Mouse (Mus musculus): Measurements from ENCODE around the gene Ppm1a.

The Ppm1a gene

GRCm38 (mm10) chr12:72780136-72780535 is 22.9 kb downstream of the Ppm1a start:
- no peak for TF ChIP-seq GATA4 (IDR thresholded peaks at IDR 0.05; ENCODE audit: insufficient replicate concordance, low read length)

GRCm38 (mm10) chr12:72785183-72785930 is 28.1 kb downstream of the Ppm1a start:
- no peak for TF ChIP-seq GATA4 (IDR thresholded peaks at IDR 0.05; ENCODE audit: insufficient replicate concordance, low read length)

GRCm38 (mm10) chr12:72786551-72786950 is 29.3 kb downstream of the Ppm1a start:
- TF ChIP-seq GATA4 (IDR thresholded peaks at IDR 0.05; ENCODE audit: insufficient replicate concordance, low read length) = no peak

GRCm38 (mm10) chr12:72786986-72787385 is 29.7 kb downstream of the Ppm1a start:
- TF ChIP-seq GATA4 (IDR thresholded peaks at IDR 0.05; ENCODE audit: insufficient replicate concordance, low read length) = no peak

- TF ChIP-seq GATA4 (IDR thresholded peaks at IDR 0.05; ENCODE audit: insufficient replicate concordance, low read length) = no peak
Observed at GRCm38 (mm10) chr12:72790538-72790937, 33.3 kb downstream of the Ppm1a start.

- no peak for TF ChIP-seq GATA4 (IDR thresholded peaks at IDR 0.05; ENCODE audit: insufficient replicate concordance, low read length)
Observed at GRCm38 (mm10) chr12:72792320-72793091, 35.3 kb downstream of the Ppm1a start.

GRCm38 (mm10) chr12:72793983-72794382 is 36.7 kb downstream of the Ppm1a start:
- no peak for TF ChIP-seq GATA4 (IDR thresholded peaks at IDR 0.05; ENCODE audit: insufficient replicate concordance, low read length)

- TF ChIP-seq GATA4 (IDR thresholded peaks at IDR 0.05; ENCODE audit: insufficient replicate concordance, low read length) = no peak
Observed at GRCm38 (mm10) chr12:72809798-72810197, 52.5 kb downstream of the Ppm1a start.

- no peak for TF ChIP-seq GATA4 (IDR thresholded peaks at IDR 0.05; ENCODE audit: insufficient replicate concordance, low read length)
Observed at GRCm38 (mm10) chr12:72811588-72811987, 54.3 kb downstream of the Ppm1a start.

GRCm38 (mm10) chr12:72820940-72821431 is 63.7 kb downstream of the Ppm1a start:
- TF ChIP-seq GATA4 (IDR thresholded peaks at IDR 0.05; ENCODE audit: insufficient replicate concordance, low read length) = no peak

GRCm38 (mm10) chr12:72821589-72821988 is 64.3 kb downstream of the Ppm1a start:
- TF ChIP-seq GATA4 (IDR thresholded peaks at IDR 0.05; ENCODE audit: insufficient replicate concordance, low read length) = no peak

- no peak for TF ChIP-seq GATA4 (IDR thresholded peaks at IDR 0.05; ENCODE audit: insufficient replicate concordance, low read length)
Observed at GRCm38 (mm10) chr12:72825656-72826055, 68.4 kb downstream of the Ppm1a start.

- no peak for TF ChIP-seq GATA4 (IDR thresholded peaks at IDR 0.05; ENCODE audit: insufficient replicate concordance, low read length)
Observed at GRCm38 (mm10) chr12:72828846-72829556, 71.7 kb downstream of the Ppm1a start.

- TF ChIP-seq GATA4 (IDR thresholded peaks at IDR 0.05; ENCODE audit: insufficient replicate concordance, low read length) = no peak
Observed at GRCm38 (mm10) chr12:72829777-72830176, 72.5 kb downstream of the Ppm1a start.

- no peak for TF ChIP-seq GATA4 (IDR thresholded peaks at IDR 0.05; ENCODE audit: insufficient replicate concordance, low read length)
Observed at GRCm38 (mm10) chr12:72830317-72830716, 73.1 kb downstream of the Ppm1a start.
